Mouse (Mus musculus) embryonic facial prominence, embryonic 10.5 days (tissue): ENCODE measurements around the gene D10Wsu102e. TPM values are rescaled to one million over a fixed set of nuclear protein-coding genes. Genes with fewer than 3 reads are reported as not detected.
"Not testable (repeated sequence)": the region's sequence is repeated elsewhere in the genome, so short reads cannot be mapped to it uniquely, and the experiment has no call there.

ENCODE experiments used
- DNase-seq: peaks from one replicate; pipeline ENCODE4 v3.0.0-alpha.2; 2017; ENCODE audit warnings: low spot score
- H3K27ac ChIP-seq: fragments of 300-500 bp; sonication (generic); replicated peaks from 2 replicates; pipeline ENCODE4 v1.5.1; 2016; ENCODE audit warnings: mild to moderate bottlenecking
- H3K27me3 ChIP-seq: fragments of 300-500 bp; sonication (generic); replicated peaks from 2 replicates; pipeline ENCODE4 v1.6.1; 2016; ENCODE audit warnings: low read depth, mild to moderate bottlenecking; ENCODE audit not compliant: poor library complexity, severe bottlenecking
- H3K36me3 ChIP-seq: fragments of 300-500 bp; sonication (generic); replicated peaks from 2 replicates; pipeline ENCODE4 v1.6.1; 2016; ENCODE audit warnings: mild to moderate bottlenecking, moderate library complexity
- H3K4me1 ChIP-seq: fragments of 300-500 bp; sonication (generic); 2 replicates; pipeline ENCODE4 v1.6.1; 2016
- H3K4me3 ChIP-seq: fragments of 300-500 bp; sonication (generic); 2 replicates; pipeline ENCODE4 v1.5.1; 2016; ENCODE audit warnings: mild to moderate bottlenecking, moderate library complexity
- H3K9me3 ChIP-seq: fragments of 300-500 bp; sonication (generic); 2 replicates; pipeline ENCODE4 v1.6.1; 2016; ENCODE audit warnings: mild to moderate bottlenecking
- WGBS: fragments of 180-500 bp; shearing (Covaris S2); methylation state at CpG from one replicate; pipeline ENCODE4 v1.1.7; 2016; 5-methylcytosine and 5-hydroxymethylcytosine counted together
- polyA plus RNA-seq: library from polyadenylated mRNA; unstranded; fragments of >200 nt; fragmentation: Nextera tagmentation; extraction: Ambion mirVana; gene quantifications from 2 replicates; pipeline ENCODE4 v1.2.1, GENCODE M21; 2016

D10Wsu102e gene
- polyA plus RNA-seq, 1 experiment from 2014 or later, result 1.3 TPM

DNA sequence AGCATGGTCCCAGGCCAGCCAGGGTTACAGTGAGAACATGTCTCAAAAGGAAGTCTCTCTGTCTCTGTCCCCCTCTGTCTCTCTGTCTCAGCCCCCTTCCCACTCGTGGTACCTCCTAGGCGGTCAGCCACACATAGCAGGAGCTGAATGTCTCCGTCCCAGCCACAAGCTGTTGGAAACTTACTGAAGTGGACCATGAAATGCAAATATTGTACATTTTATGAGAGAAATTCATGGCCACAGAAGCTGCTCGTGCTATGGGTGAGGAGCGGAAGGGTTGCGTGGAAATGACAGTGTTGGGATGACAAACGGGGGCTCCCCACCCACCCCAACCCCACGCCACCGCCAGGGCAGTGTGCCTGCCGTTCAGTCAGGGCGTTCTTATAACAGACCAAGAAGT lies 27.4 kb upstream of the D10Wsu102e start:
- Histone ChIP-seq H3K4me1 (peaks cover 25% of the 10 kb centered on the region), H3K27me3 (peaks cover 59% of the 10 kb centered on the region), H3K9me3 (no peaks in the 10 kb centered on the region), H3K4me3 (no peak overlapping the region), H3K36me3 (no peaks in the 10 kb centered on the region), H3K27ac (no peak overlapping the region)
- DNase-seq, result no peak
- 86% methylated on average over 11 of the region's 11 CpGs for WGBS

DNA sequence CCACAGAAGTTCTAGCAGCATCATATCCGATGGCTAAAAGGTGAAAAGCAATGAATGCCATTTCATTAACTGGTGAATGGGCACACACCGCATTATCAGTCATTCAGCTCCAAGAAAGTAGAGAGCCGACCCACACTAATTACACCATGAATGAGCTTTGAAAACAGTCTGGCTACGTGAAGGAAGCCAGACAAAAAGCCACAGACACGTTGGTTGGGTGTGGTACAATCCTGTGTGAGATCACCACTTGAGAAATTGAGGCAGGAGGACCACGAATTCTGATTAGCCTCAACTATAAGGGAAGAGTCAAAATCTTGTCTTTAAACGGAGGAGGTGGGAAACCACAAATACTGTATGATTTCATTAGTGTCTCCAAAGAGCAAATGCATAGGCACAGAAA lies 23.7 kb upstream of the D10Wsu102e start:
- Histone ChIP-seq H3K27ac (no peak overlapping the region), H3K9me3 (no peaks in the 10 kb centered on the region), H3K36me3 (no peaks in the 10 kb centered on the region), H3K4me1 (peaks cover 10% of the 10 kb centered on the region), H3K4me3 (no peak overlapping the region), H3K27me3 (peaks cover 83% of the 10 kb centered on the region)
- 35% methylated on average over 7 of the region's 7 CpGs for WGBS
- no peak for DNase-seq

DNA sequence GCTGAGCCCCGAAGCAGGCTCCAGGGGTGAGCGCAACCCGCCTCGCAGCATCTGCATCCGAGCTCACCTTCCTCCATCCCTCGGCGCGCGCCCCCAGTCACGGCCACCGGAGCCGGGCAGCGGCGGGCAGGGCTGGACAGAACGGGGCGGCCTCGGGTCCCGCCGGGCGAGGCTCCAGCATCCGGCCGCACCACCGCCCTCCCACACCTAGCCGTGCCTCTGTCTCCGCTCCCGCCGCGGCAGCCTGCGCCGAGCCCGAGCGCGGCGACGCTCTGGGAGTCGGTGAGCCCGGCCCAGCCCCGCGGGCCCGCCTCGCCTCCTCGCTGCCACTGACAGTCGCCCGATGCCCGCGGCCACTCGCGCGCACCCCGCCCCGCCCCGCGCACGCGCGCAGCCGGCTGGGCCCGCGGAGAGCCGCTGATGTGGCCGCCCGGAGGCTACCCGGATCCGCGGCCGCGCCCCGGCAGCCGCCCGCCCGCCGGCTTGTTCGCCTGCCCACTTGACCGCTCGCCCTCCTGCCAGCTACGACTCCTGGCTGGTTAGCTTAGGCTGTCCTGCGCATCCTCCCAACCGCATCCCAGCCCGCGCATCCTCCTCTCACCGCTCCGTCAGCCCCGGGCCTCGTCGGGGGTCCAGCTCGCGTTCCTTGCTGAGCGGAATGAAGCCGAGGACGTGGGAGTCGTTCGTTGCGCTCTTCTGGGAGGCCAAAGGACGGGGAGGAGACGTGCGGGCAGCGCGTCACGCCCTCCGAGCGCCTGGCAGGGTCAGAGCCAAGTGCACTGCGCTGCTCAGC lies 22.7 kb upstream of the D10Wsu102e start, which contains the start of gene Slc41a2:
TSS of gene Slc41a2 (minus strand) at position 724 of the 793 bp plus-strand sequence.
- H3K4me3 ChIP-seq, result peak within 1 kb of the TSS; percentile 70
- H3K36me3 ChIP-seq, result no peaks in the 10 kb centered on the region
- WGBS, result under 1% methylated on average over 92 of the region's 102 CpGs
- peak within 1 kb of the TSS; percentile 66 for H3K27ac ChIP-seq
- H3K27me3 ChIP-seq, result peaks cover 77% of the 10 kb centered on the region
- DNase-seq, result peak; percentile 74
- no peaks in the 10 kb centered on the region for H3K9me3 ChIP-seq
- H3K4me1 ChIP-seq, result peaks cover 10% of the 10 kb centered on the region

DNA sequence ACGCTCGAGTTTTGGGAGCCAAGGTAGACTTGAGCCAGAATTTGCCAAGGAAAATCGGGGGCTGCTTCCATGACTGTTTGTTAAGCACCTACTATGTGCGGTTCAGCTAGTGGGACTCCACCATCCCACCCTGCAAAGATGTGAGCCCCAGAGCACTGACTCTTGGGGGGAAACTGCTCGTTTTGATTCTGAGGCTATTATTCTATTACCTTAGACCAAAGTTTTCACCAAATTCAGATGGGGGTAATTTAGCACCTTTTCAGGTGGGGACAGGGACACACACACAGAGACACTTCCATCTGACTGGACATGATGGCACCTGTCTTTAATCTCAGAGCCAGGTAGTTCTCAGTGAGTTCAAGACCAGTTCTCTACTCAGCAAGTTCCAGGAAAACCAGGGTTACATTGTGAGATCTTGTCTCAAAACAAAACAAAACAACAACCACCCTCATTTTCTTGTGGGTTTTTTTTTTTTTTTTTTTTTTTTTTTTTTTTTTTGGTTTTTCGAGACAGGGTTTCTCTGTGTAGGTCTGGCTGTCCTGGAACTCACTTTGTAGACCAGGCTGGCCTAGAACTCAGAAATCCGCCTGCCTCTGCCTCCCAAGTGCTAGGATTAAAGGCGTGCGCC lies 21.9 kb upstream of the D10Wsu102e start:
- no peak for DNase-seq
- Histone ChIP-seq H3K27me3 (peaks cover 70% of the 10 kb centered on the region), H3K27ac (no peak overlapping the region), H3K36me3 (no peaks in the 10 kb centered on the region), H3K9me3 (no peaks in the 10 kb centered on the region), H3K4me3 (peak overlapping the region; percentile 70), H3K4me1 (peaks cover 10% of the 10 kb centered on the region)
- WGBS, result 52% methylated on average over 9 of the region's 9 CpGs

DNA sequence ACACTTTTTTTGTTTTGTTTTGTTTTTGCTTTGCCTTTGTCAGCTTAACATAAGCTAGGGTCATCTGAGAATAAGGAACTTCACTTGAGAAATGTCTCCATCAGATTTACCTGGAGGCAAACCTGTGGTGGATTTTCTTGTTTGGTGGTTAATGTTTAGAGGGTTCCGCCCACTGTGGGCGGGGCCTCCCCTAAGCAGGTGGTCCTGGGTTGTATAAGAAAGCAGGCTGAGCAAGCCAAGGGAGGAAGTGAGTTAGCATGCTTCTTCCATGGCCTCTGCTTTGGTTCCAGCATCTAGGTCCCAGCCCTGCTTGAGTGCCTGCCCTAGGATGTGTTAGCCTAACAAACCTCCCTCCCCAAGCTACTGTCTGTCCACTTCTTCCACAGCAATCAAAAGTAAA lies 18.8 kb upstream of the D10Wsu102e start:
- peaks cover 10% of the 10 kb centered on the region for H3K4me1 ChIP-seq
- no peak for DNase-seq
- no peak overlapping the region for H3K4me3 ChIP-seq
- no peaks in the 10 kb centered on the region for H3K36me3 ChIP-seq
- no peaks in the 10 kb centered on the region for H3K9me3 ChIP-seq
- H3K27me3 ChIP-seq, result peaks cover 40% of the 10 kb centered on the region
- H3K27ac ChIP-seq, result no peak overlapping the region
- WGBS, result 34% methylated on average over 2 of the region's 2 CpGs

DNA sequence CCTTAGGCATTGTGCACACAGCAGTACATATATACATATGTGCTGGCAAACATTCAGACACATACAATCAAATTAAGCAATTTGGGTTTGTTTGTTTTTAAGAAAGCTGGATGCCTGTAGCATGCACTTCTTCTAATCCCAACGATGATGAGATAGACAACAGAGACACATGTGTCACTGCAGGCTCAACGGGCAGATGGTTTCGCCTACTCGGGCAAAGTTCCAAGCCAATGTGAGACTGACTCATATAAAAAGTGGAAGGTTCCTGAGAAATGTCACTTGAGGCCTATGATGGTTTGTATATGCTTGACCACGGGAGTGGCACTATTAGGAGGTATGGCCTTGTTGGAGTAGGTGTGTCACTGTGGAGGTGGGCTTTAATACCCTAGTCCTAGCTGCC lies 16.9 kb upstream of the D10Wsu102e start:
- Histone ChIP-seq H3K27me3 (peaks cover 21% of the 10 kb centered on the region), H3K9me3 (no peaks in the 10 kb centered on the region), H3K27ac (no peak overlapping the region), H3K36me3 (no peaks in the 10 kb centered on the region), H3K4me1 (peaks cover 5% of the 10 kb centered on the region; the same call in 1 of the 2 replicates), H3K4me3 (no peak overlapping the region)
- WGBS, result 90% methylated on average over 5 of the region's 5 CpGs
- no peak for DNase-seq

DNA sequence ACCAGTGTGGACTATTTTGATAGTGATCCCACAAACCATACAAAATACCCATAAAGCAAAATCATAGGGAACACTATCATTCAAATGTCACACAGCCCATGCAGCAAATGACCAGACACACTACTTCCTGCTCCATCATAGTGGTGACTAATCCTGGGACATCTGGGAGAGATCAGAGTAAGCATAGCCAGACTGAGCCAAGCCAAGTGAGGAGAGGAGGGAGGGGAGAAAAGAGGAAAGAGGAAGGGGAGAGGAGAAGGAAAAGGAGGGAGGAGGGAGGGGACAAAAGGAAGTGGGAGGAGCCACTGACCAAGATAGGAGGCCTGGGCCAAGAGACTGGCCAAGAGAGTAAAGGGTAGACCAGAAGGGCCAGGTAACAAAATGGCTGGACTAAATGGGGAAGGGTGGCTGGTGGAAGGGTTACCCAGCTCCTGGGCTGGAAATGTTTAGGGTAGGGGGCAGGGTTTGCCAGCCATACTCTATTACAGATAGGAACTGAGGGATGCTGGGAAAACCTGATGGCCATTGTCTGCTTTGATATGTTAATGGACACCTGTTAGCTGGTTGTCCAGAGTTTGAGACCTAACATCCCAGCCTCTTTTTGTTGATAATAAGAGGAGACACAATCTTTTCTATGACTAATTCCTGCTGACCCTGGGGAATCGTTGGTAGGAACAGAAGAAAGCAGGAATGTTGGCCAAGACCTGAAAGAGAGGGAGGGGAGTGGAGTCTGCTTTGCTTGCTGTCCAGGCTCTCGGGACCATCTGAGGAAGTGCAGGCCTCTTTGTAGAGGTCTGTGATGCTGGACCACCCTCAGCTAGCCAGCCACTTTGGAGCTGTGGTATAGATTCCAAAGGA lies 16.0 kb upstream of the D10Wsu102e start:
- H3K36me3 ChIP-seq, result no peaks in the 10 kb centered on the region
- WGBS, result 69% methylated on average over 2 of the region's 2 CpGs

DNA sequence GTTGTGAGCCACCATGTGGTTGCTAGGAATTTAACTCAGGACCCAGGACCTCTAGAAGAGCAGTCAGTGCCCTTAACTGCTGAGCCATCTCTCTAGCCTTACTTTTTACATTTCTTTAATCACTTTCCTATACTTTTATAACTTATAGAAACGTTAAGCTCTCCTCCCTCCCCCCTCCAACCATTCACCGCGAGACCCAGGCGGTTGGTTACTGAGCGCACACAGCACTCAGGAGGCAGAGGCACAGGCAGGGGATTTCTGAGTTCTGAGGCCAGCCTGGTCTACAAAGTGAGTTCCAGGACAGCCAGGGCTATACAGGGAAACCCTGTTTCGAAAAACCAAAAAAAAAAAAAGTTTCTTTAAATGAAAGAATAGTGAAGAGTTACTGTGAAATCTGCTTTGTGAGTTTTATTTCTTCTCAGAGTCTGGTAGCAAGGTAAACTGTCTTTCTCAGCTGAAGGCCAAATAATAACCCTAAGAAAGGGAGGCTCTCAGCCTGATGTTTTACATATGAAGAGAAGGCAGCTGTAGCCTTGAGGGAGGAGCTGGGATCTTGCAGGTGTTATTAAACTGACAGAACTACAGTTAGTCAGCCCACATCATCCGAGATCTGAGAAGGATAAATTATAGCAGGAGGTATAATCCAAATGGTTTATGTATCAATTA lies 14.2 kb upstream of the D10Wsu102e start:
- Histone ChIP-seq H3K9me3 (no peaks in the 10 kb centered on the region), H3K4me1 (peaks cover 5% of the 10 kb centered on the region; the same call in 1 of the 2 replicates), H3K27ac (no peak overlapping the region), H3K4me3 (no peak overlapping the region), H3K36me3 (no peaks in the 10 kb centered on the region), H3K27me3 (peaks cover 11% of the 10 kb centered on the region)
- 47% methylated on average over 7 of the region's 7 CpGs for WGBS
- DNase-seq, result no peak

More for the DNA sequence above, 16.0 kb upstream of the D10Wsu102e start:
- no peak overlapping the region for H3K27ac ChIP-seq
- no peak overlapping the region for H3K4me3 ChIP-seq
- H3K4me1 ChIP-seq, result peaks cover 5% of the 10 kb centered on the region; the same call in 1 of the 2 replicates
- H3K27me3 ChIP-seq, result peaks cover 15% of the 10 kb centered on the region
- no peak for DNase-seq
- H3K9me3 ChIP-seq, result no peaks in the 10 kb centered on the region

DNA sequence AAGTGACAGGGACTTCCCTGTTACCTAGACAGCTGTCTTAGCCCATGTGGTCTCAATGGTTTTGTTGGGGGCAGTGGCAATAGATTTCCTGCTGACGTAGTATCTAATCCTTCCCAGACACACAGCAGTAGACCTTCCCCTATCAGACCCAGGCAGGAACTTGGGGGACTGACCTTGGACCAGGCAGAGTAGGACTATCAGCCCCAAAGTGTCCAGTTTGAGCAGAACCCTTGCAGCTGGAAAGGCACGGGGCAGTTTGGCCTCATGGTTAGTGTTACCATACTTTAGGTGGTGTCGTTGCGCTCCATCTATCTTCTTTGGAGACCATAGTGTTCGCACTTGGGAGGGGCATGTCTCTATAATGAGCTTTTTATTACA lies 13.7 kb upstream of the D10Wsu102e start:
- H3K27ac ChIP-seq, result no peak overlapping the region
- 86% methylated on average over 5 of the region's 5 CpGs for WGBS
- H3K36me3 ChIP-seq, result no peaks in the 10 kb centered on the region
- peaks cover 11% of the 10 kb centered on the region for H3K27me3 ChIP-seq
- DNase-seq, result no peak
- H3K4me1 ChIP-seq, result peaks cover 5% of the 10 kb centered on the region; the same call in 1 of the 2 replicates
- no peaks in the 10 kb centered on the region for H3K9me3 ChIP-seq
- H3K4me3 ChIP-seq, result no peak overlapping the region

DNA sequence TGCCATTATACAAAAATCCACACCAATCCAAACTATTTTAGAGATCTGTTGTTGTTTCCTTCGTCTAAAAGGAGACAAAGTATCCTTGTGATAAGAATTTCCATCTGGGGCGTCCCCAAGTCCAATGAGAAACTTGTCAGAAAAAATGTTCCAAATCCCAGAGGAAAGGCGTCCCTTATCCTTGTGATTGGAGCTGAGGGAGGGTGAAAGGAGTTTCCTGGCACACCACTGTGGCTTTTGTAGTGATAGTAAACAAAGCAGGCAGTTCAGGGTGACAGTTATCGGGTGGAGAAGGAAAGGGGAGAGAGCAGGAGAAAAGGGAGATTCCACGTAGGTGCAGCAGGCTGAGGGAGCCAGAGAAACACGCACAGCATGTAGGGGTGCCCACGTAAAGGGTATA lies 12.5 kb upstream of the D10Wsu102e start:
- WGBS, result 25% methylated on average over 7 of the region's 7 CpGs
- no peak overlapping the region for H3K27ac ChIP-seq
- peaks cover 8% of the 10 kb centered on the region for H3K27me3 ChIP-seq

DNA sequence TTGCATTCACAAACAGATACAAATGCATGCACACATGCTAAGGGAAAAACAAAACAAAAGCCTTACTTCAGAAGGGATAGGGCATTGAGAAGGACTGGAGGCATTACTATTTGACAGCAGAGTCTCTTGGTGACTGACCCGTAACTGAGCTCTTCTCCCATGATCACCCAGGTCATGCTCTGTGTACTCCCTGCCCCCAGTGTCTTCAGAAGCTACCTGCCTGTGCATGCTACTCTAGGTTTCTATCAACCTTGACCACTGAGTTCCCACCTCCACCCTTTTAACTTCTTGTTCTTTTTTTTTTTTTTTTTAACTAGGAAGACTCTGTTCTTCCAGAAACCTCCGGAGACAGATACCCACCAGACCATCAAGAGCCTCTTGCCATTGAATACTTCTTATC lies 9.3 kb upstream of the D10Wsu102e start:
- Histone ChIP-seq H3K9me3 (no peaks in the 10 kb centered on the region), H3K27ac (no peak overlapping the region), H3K4me3 (no peak overlapping the region), H3K36me3 (no peaks in the 10 kb centered on the region), H3K4me1 (peaks cover 11% of the 10 kb centered on the region), H3K27me3 (peaks cover 8% of the 10 kb centered on the region)
- WGBS, result 90% methylated on average over 2 of the region's 2 CpGs
- DNase-seq, result no peak

More for the DNA sequence above, 12.5 kb upstream of the D10Wsu102e start:
- DNase-seq, result no peak
- no peaks in the 10 kb centered on the region for H3K36me3 ChIP-seq
- H3K9me3 ChIP-seq, result no peaks in the 10 kb centered on the region
- H3K4me1 ChIP-seq, result peaks cover 5% of the 10 kb centered on the region; the same call in 1 of the 2 replicates
- H3K4me3 ChIP-seq, result no peak overlapping the region

DNA sequence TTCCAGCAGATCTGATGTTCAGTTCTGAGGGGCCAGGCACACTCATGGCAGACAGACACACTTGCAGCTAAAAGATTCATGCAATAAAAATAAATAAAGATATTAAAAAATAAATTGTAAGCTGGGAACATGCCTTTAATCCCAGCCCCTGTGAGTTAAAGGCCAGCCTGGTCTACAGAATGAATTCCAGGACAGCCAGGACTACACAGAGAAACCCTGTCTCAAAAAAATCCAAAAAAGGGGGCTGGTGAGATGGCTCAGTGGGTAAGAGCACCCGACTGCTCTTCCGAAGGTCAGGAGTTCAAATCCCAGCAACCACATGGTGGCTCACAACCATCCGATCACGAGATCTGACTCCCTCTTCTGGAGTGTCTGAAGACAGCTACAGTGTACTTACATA lies 8.2 kb upstream of the D10Wsu102e start:
- not testable (repeated sequence) for DNase-seq, H3K27me3 ChIP-seq, H3K9me3 ChIP-seq, H3K4me3 ChIP-seq, H3K36me3 ChIP-seq, H3K27ac ChIP-seq
- WGBS, result 82% methylated on average over 4 of the region's 4 CpGs
- peaks cover 11% of the 10 kb centered on the region for H3K4me1 ChIP-seq
